In the genomic region with DNA sequence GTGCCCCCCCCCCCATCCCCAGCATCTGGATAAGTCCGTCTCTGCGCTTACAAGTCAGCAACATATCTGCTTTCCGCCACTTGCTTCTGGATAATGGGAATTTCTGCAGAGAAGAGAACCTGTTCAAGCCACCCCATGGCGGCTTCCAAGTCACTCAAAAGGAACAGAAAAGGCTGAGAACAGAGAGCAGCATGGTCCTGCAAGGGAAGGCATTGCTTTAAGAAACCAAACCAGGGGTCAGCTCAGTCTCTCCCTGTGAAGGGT, we compare ENCODE assay signal across 23 mouse cellular contexts.
"Had no signal": no experiment of that assay in that cellular context is flagged by ENCODE, and none has a peak within 500 bp of the region (broad histone marks: within the 10 kb centered on the region; RNA-seq: fewer than 3 reads in every experiment).

No protein-coding gene starts in this region.

- H3K36me3 ChIP-seq: hindbrain, embryonic 12.5 days; intestine, embryonic 15.5 days; limb, embryonic 10.5 days; limb, embryonic 12.5 days; liver, embryonic 13.5 days had no signal

- H3K4me2 ChIP-seq: heart, embryonic 11.5 days; hindbrain, embryonic 12.5 days; hindbrain, embryonic 14.5 days; intestine, embryonic 15.5 days; limb, embryonic 12.5 days; liver, embryonic 11.5 days; liver, embryonic 13.5 days had no signal

- H3K4me3 ChIP-seq: heart, adult 2 months; hindbrain, embryonic 12.5 days; intestine, embryonic 15.5 days; layer of hippocampus, adult 2 months; left cerebral cortex, adult 2 months; limb, embryonic 10.5 days; limb, embryonic 12.5 days; liver, embryonic 13.5 days had no signal

- H3K9ac ChIP-seq: hindbrain, embryonic 12.5 days; hindbrain, embryonic 14.5 days; intestine, embryonic 15.5 days; limb, embryonic 12.5 days; liver, embryonic 13.5 days had no signal

- ATAC-seq: inflammation-experienced regulatory T-cells, adult 6 months; intestine, embryonic 15.5 days; intestine, postnatal 0 days had no signal

- H3K27ac ChIP-seq: heart, adult 2 months; hindbrain, embryonic 12.5 days; hindbrain, embryonic 14.5 days; intestine, embryonic 15.5 days; layer of hippocampus, adult 2 months; left cerebral cortex, adult 2 months; limb, embryonic 10.5 days; limb, embryonic 12.5 days; liver, embryonic 13.5 days had no signal

- H3K27me3 ChIP-seq: intestine, embryonic 15.5 days; liver, embryonic 13.5 days had no signal

- DNase-seq: gastrocnemius, postnatal 14 days; gastrocnemius, postnatal 36 days; heart, adult 2 months; heart, postnatal 10 days; heart, postnatal 4 days; kidney, adult 18-20 months; kidney, adult 8-10 months; kidney, postnatal 10 days; kidney, postnatal 25 days; kidney, postnatal 4 days; liver; liver, embryonic 13.5 days had no signal

- H3K9me3 ChIP-seq: hindbrain, embryonic 12.5 days; intestine, embryonic 15.5 days; limb, embryonic 10.5 days; limb, embryonic 12.5 days; liver, embryonic 13.5 days had no signal

- H3K4me1 ChIP-seq: liver, embryonic 13.5 days had no signal
